In genomic region chr13:26235941-26236340, GRCm38 (mm10) we compare ENCODE assay signal across 20 mouse cellular contexts.
"Had no signal": no experiment of that assay in that cellular context is flagged by ENCODE, and none has a peak within 500 bp of the region (broad histone marks: within the 10 kb centered on the region; RNA-seq: fewer than 3 reads in every experiment).

No protein-coding gene starts in this region.

- H3K9ac ChIP-seq: limb, embryonic 12.5 days; limb, embryonic 15.5 days; liver, embryonic 14.5 days; lung, embryonic 15.5 days had no signal

- H3K36me3 ChIP-seq: limb, embryonic 12.5 days; limb, embryonic 15.5 days; lung, embryonic 15.5 days had no signal

- H3K27me3 ChIP-seq: limb, embryonic 12.5 days; limb, embryonic 15.5 days; lung, embryonic 15.5 days had no signal

- H3K4me2 ChIP-seq: limb, embryonic 12.5 days; limb, embryonic 15.5 days; lung, embryonic 15.5 days had no signal

- H3K27ac ChIP-seq: limb, embryonic 12.5 days; limb, embryonic 15.5 days; liver, embryonic 14.5 days; lung, embryonic 15.5 days; stomach, postnatal 0 days had no signal

- DNase-seq: kidney, adult 18-20 months; kidney, adult 9 months; kidney, postnatal 14 days; kidney, postnatal 4 days; lung, adult 18-20 months; lung, postnatal 10 days; lung, postnatal 4 days; midbrain, embryonic 14.5 days; right cerebral cortex, adult 18-20 months; right cerebral cortex, postnatal 14 days; right cerebral cortex, postnatal 4 days; thymus, adult 2 months; thymus, postnatal 14 days; thymus, postnatal 4 days had no signal

- H3K4me1 ChIP-seq: limb, embryonic 12.5 days; limb, embryonic 15.5 days; lung, embryonic 15.5 days had no signal

- H3K4me3 ChIP-seq: limb, embryonic 12.5 days; limb, embryonic 15.5 days; lung, embryonic 15.5 days had no signal

- H3K9me3 ChIP-seq: limb, embryonic 12.5 days; limb, embryonic 15.5 days; lung, embryonic 15.5 days had no signal

- ATAC-seq: intestine, embryonic 16.5 days had no signal
